Mouse (Mus musculus): ENCODE measurements around the gene Vsig1. TPM values are rescaled to one million over a fixed set of nuclear protein-coding genes. Genes with fewer than 3 reads are reported as not detected.

Vsig1 gene
- polyA plus RNA-seq (2015; fragmentation: Nextera tagmentation; extraction: Ambion mirVana) = 0.08 and 0.10 TPM in 2 replicates

GRCm38 (mm10) chrX:140907360-140907759, at the start of gene Vsig1:
TSS of gene Vsig1 (plus strand) at chrX:140907608.
- no peak within 1 kb of the TSS for H3K4me2 ChIP-seq
- H3K4me3 ChIP-seq = no peak within 1 kb of the TSS
- 65% methylated on average over 7 of the region's 7 CpGs for WGBS
- H3K36me3 ChIP-seq = no peaks in the 10 kb centered on the region
- H3K4me1 ChIP-seq = no peaks in the 10 kb centered on the region
- H3K27ac ChIP-seq (replicated peaks) = no peak within 1 kb of the TSS
- no peaks in the 10 kb centered on the region for H3K9me3 ChIP-seq
- no peak within 1 kb of the TSS for H3K9ac ChIP-seq
- no peak for ATAC-seq (ENCODE audit: extremely low read depth, insufficient number of reproducible peaks, low FRiP score, low TSS enrichment)
- H3K27me3 ChIP-seq (replicated peaks) = peaks cover 18% of the 10 kb centered on the region

DNA sequence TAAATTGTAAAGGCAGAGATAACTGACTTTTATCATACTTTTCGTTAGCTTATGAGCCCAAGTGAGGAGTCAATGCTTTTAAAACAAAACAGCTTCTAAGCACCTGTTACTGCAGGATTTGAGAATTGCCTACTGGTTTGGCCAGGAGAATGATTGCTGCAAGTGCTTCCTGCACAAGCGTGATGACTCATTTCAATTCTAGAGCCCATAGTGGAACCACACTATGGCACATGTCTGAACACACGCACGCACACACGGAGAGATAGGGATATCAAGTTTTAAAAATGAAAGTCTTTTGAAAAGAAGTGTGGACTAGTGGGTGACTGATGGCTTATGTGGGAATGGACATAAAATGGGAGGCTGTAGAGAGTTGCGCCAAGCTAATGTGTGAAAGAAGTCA, 44.6 kb upstream of the Vsig1 start:
- no peak for ATAC-seq (ENCODE audit: extremely low read depth, insufficient number of reproducible peaks, low FRiP score, low TSS enrichment)
- peaks cover 4% of the 10 kb centered on the region for H3K27me3 ChIP-seq (replicated peaks)
- no peaks in the 10 kb centered on the region for H3K4me1 ChIP-seq
- H3K9me3 ChIP-seq = no peaks in the 10 kb centered on the region
- no peak overlapping the region for H3K4me3 ChIP-seq
- H3K36me3 ChIP-seq = no peaks in the 10 kb centered on the region
- H3K4me2 ChIP-seq = no peak overlapping the region
- no peak overlapping the region for H3K27ac ChIP-seq (replicated peaks)
- WGBS = 83% methylated on average over 6 of the region's 6 CpGs
- no peak overlapping the region for H3K9ac ChIP-seq

DNA sequence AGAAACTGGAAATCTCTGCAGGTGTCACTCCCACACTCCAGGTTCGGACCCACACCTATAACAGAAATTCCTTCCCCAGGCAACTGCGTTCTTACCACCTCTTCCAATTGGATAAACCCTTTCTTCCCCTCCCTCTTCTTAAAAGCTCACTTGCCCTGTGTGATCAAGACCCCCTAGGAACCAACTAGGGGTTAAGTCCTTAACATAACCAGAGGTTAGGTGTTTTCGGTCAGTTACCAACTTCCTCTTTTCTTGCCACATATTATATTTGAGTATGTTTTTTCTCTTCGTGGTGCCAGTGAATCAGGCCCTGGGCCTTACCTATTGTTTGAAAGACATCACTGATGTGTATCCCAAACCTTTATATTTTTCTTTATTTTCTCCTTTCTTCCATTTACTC, 44.0 kb upstream of the Vsig1 start:
- ATAC-seq (ENCODE audit: extremely low read depth, insufficient number of reproducible peaks, low FRiP score, low TSS enrichment) = no peak
- H3K27me3 ChIP-seq (replicated peaks) = peaks cover 9% of the 10 kb centered on the region
- H3K4me1 ChIP-seq = no peaks in the 10 kb centered on the region
- H3K9me3 ChIP-seq = no peaks in the 10 kb centered on the region
- H3K36me3 ChIP-seq = no peaks in the 10 kb centered on the region
- H3K27ac ChIP-seq (replicated peaks) = no peak overlapping the region
- WGBS = 70% methylated on average over 4 of the region's 4 CpGs
- no peak overlapping the region for H3K4me2 ChIP-seq
- H3K9ac ChIP-seq = no peak overlapping the region
- H3K4me3 ChIP-seq = no peak overlapping the region

GRCm38 (mm10) chrX:140887193-140887592, 20.2 kb upstream of the Vsig1 start:
- Histone ChIP-seq H3K27ac (replicated peaks) (no peak overlapping the region), H3K4me2 (no peak overlapping the region), H3K27me3 (replicated peaks) (peaks cover 17% of the 10 kb centered on the region), H3K4me3 (no peak overlapping the region), H3K9ac (no peak overlapping the region), H3K4me1 (no peaks in the 10 kb centered on the region), H3K36me3 (no peaks in the 10 kb centered on the region), H3K9me3 (no peaks in the 10 kb centered on the region)
- WGBS = 61% methylated on average over 2 of the region's 2 CpGs
- no peak for ATAC-seq (ENCODE audit: extremely low read depth, insufficient number of reproducible peaks, low FRiP score, low TSS enrichment)

GRCm38 (mm10) chrX:140891796-140892195, 15.6 kb upstream of the Vsig1 start:
- no peaks in the 10 kb centered on the region for H3K9me3 ChIP-seq
- no peak overlapping the region for H3K4me2 ChIP-seq
- H3K27me3 ChIP-seq (replicated peaks) = 0 out of 2 replicates have a peak, but pooled peaks cover 2% of the 10 kb centered on the region
- no peak overlapping the region for H3K9ac ChIP-seq
- H3K36me3 ChIP-seq = no peaks in the 10 kb centered on the region
- no peak overlapping the region for H3K4me3 ChIP-seq
- H3K27ac ChIP-seq (replicated peaks) = no peak overlapping the region
- no peaks in the 10 kb centered on the region for H3K4me1 ChIP-seq
- ATAC-seq (ENCODE audit: extremely low read depth, insufficient number of reproducible peaks, low FRiP score, low TSS enrichment) = no peak
- WGBS = 70% methylated on average over 4 of the region's 4 CpGs

DNA sequence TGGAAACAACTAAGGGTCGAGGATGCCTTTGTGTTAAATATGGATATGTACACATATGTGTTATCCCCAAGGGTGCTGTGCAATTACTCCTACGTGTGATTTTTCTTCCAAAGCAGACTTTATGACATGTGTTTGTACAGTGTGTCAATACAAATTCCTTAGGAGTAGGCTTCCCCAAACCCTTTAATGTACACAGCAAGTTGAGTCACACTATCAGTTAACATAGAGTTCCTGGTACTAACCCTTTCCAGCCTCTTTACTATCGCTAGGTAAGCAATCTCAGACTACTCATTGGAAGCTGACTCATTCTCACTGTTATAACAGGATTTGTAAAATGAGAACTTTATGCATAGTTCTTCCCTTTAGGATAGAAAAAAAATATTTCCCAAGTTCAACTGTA, 3.9 kb upstream of the Vsig1 start:
- no peak for ATAC-seq (ENCODE audit: extremely low read depth, insufficient number of reproducible peaks, low FRiP score, low TSS enrichment)
- no peaks in the 10 kb centered on the region for H3K9me3 ChIP-seq
- no peak overlapping the region for H3K4me3 ChIP-seq
- peaks cover 18% of the 10 kb centered on the region for H3K27me3 ChIP-seq (replicated peaks)
- WGBS = 67% methylated on average over 3 of the region's 3 CpGs
- H3K4me1 ChIP-seq = no peaks in the 10 kb centered on the region
- H3K4me2 ChIP-seq = no peak overlapping the region
- H3K27ac ChIP-seq (replicated peaks) = no peak overlapping the region
- no peak overlapping the region for H3K9ac ChIP-seq
- H3K36me3 ChIP-seq = no peaks in the 10 kb centered on the region

DNA sequence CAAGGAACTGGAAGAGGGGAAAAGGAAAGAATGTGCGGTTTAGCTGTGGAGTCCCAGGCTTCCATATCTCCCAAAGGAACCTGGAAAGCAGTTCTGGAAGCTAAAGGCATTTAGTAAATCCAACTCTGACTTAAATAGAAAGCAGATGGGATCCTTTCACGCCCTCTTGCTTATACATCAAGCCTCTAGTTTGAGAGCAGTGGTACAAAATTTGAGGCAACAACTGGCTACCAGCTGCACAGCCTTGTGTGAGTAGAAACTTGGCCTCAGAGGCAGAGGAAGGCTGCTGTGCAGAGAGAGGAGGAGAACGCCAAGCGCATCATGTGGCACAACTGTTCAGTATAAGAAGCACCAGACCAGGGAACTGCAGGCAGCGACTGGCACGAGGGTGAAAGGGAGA, 13.9 kb downstream of the Vsig1 start:
- WGBS = 75% methylated on average over 6 of the region's 6 CpGs
- Histone ChIP-seq H3K4me3 (no peak overlapping the region), H3K4me2 (no peak overlapping the region), H3K27me3 (replicated peaks) (peaks cover 49% of the 10 kb centered on the region), H3K27ac (replicated peaks) (no peak overlapping the region), H3K9me3 (no peaks in the 10 kb centered on the region), H3K36me3 (no peaks in the 10 kb centered on the region), H3K9ac (no peak overlapping the region), H3K4me1 (no peaks in the 10 kb centered on the region)
- ATAC-seq (ENCODE audit: extremely low read depth, insufficient number of reproducible peaks, low FRiP score, low TSS enrichment) = no peak

- no peak for ATAC-seq (ENCODE audit: extremely low read depth, insufficient number of reproducible peaks, low FRiP score, low TSS enrichment)
Observed at GRCm38 (mm10) chrX:140932066-140932465, 24.7 kb downstream of the Vsig1 start.

GRCm38 (mm10) chrX:140933263-140933662, 25.9 kb downstream of the Vsig1 start:
- ATAC-seq (ENCODE audit: extremely low read depth, insufficient number of reproducible peaks, low FRiP score, low TSS enrichment) = no peak
- WGBS = 49% methylated on average over 3 of the region's 3 CpGs

More at GRCm38 (mm10) chrX:140932066-140932465, 24.7 kb downstream of the Vsig1 start:
- no peak overlapping the region for H3K9ac ChIP-seq
- 58% methylated on average over 3 of the region's 3 CpGs for WGBS
- H3K4me3 ChIP-seq = no peak overlapping the region
- peaks cover 5% of the 10 kb centered on the region for H3K4me1 ChIP-seq
- H3K9me3 ChIP-seq = no peaks in the 10 kb centered on the region
- no peaks in the 10 kb centered on the region for H3K36me3 ChIP-seq
- no peak overlapping the region for H3K27ac ChIP-seq (replicated peaks)
- peaks cover 16% of the 10 kb centered on the region for H3K27me3 ChIP-seq (replicated peaks)
- H3K4me2 ChIP-seq = no peak overlapping the region

DNA sequence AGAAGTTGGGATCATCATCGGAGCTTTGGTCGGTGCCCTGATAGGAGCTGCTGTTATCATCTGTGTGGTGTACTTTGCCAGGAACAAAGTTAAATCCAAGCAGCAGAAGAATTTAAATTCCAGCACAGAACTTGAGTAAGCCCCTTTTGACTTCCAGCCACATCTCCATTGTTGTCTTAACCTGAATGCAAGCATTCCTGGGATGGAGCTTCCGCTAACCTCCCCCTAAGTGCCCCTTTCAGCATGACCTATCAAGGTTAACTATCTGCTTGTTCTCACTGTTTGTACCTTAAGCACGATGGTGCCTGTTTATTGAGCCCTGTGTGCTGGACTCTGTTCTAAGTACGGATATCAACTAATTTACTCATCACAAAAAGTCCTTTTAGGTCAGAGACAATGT, 28.9 kb downstream of the Vsig1 start:
- Histone ChIP-seq H3K4me2 (no peak overlapping the region), H3K9me3 (no peaks in the 10 kb centered on the region), H3K4me3 (no peak overlapping the region), H3K27ac (replicated peaks) (no peak overlapping the region), H3K27me3 (replicated peaks) (peaks cover 20% of the 10 kb centered on the region), H3K36me3 (no peaks in the 10 kb centered on the region), H3K9ac (no peak overlapping the region), H3K4me1 (peaks cover 5% of the 10 kb centered on the region)
- ATAC-seq (ENCODE audit: extremely low read depth, insufficient number of reproducible peaks, low FRiP score, low TSS enrichment) = no peak
- WGBS = 41% methylated on average over 5 of the region's 5 CpGs

More at GRCm38 (mm10) chrX:140933263-140933662, 25.9 kb downstream of the Vsig1 start:
- H3K4me1 ChIP-seq = peaks cover 5% of the 10 kb centered on the region
- H3K4me2 ChIP-seq = no peak overlapping the region
- H3K9me3 ChIP-seq = no peaks in the 10 kb centered on the region
- H3K27me3 ChIP-seq (replicated peaks) = peaks cover 16% of the 10 kb centered on the region
- no peak overlapping the region for H3K4me3 ChIP-seq
- no peak overlapping the region for H3K9ac ChIP-seq
- H3K36me3 ChIP-seq = no peaks in the 10 kb centered on the region
- no peak overlapping the region for H3K27ac ChIP-seq (replicated peaks)

GRCm38 (mm10) chrX:140953618-140954017, 46.2 kb downstream of the Vsig1 start:
- H3K36me3 ChIP-seq = peaks cover 17% of the 10 kb centered on the region
- no peak overlapping the region for H3K9ac ChIP-seq
- H3K4me3 ChIP-seq = no peak overlapping the region
- H3K27ac ChIP-seq (replicated peaks) = no peak overlapping the region
- no peak for ATAC-seq (ENCODE audit: extremely low read depth, insufficient number of reproducible peaks, low FRiP score, low TSS enrichment)
- H3K27me3 ChIP-seq (replicated peaks) = peaks cover 6% of the 10 kb centered on the region
- H3K9me3 ChIP-seq = no peaks in the 10 kb centered on the region
- peaks cover 2% of the 10 kb centered on the region; the same call in 1 of the 2 replicates for H3K4me1 ChIP-seq
- 65% methylated on average over 4 of the region's 4 CpGs for WGBS
- no peak overlapping the region for H3K4me2 ChIP-seq

GRCm38 (mm10) chrX:140956272-140956940, 49.0 kb downstream of the Vsig1 start, which contains the start of the genes Psmd10 and Atg4a:
TSS of gene Psmd10 (minus strand) at chrX:140956728.
TSS of gene Atg4a (plus strand) at chrX:140956907.
- peaks cover 2% of the 10 kb centered on the region; the same call in 1 of the 2 replicates for H3K4me1 ChIP-seq
- 0 out of 2 replicates have a peak within 1 kb of the TSS, but pooled peaks have one; percentile 2 for H3K27ac ChIP-seq (replicated peaks)
- peak within 1 kb of the TSS; percentile 61 for H3K4me3 ChIP-seq
- peaks cover 4% of the 10 kb centered on the region; the same call in 1 of the 2 replicates for H3K27me3 ChIP-seq (replicated peaks)
- ATAC-seq (ENCODE audit: extremely low read depth, insufficient number of reproducible peaks, low FRiP score, low TSS enrichment) = peak; percentile 92
- 11% methylated on average over 23 of the region's 23 CpGs for WGBS
- peak within 1 kb of the TSS; percentile 77 for H3K9ac ChIP-seq
- peaks cover 6% of the 10 kb centered on the region; the same call in 1 of the 2 replicates for H3K36me3 ChIP-seq
- peak within 1 kb of the TSS; percentile 68 for H3K4me2 ChIP-seq
- no peaks in the 10 kb centered on the region for H3K9me3 ChIP-seq

Measured in heart, embryonic 13.5 days (tissue).